Mouse (Mus musculus): ENCODE data around the gene Fam102a. TPM values are rescaled to one million over a fixed set of nuclear protein-coding genes. Genes with fewer than 3 reads are reported as not detected.

The Fam102a gene
- polyA plus RNA-seq, 1 experiment = 12.9 TPM

DNA sequence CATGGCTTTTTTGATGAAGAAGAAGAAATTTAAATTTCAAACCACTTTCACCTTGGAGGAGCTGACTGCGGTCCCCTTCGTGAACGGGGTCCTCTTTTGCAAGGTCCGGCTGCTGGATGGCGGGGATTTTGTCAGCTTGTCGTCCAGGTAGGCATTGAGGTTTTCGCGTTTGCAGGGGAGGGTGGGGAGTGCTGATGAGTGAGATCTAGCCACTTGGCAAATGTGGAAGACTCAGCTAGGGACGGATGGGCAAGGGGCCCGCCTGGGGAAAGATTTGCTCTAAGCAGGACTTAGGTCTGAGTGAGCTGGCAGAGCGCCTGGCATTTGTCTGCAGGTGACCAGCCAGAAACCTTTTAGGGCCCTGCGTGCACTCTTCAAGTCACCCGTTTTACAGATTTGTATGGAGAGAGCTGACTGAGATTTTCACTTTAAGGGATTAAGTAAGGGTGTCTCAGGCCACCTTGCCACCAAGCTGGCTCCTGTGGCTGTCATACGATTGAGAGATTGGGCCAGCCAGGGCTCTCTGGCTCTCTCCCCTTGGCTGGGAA, 1.0 kb downstream of the Fam102a start:
- no peak for TF ChIP-seq POLR2A (IDR thresholded peaks at IDR 0.05; ENCODE audit: borderline replicate concordance, extremely low read depth, insufficient read depth, insufficient read length, poor library complexity, severe bottlenecking)
- TF ChIP-seq CTCF (IDR thresholded peaks at IDR 0.05; ENCODE audit: borderline replicate concordance, extremely low read depth, insufficient read depth, insufficient read length) = no peak
- peak; percentile 69 for DNase-seq (ENCODE audit: low read depth)

DNA sequence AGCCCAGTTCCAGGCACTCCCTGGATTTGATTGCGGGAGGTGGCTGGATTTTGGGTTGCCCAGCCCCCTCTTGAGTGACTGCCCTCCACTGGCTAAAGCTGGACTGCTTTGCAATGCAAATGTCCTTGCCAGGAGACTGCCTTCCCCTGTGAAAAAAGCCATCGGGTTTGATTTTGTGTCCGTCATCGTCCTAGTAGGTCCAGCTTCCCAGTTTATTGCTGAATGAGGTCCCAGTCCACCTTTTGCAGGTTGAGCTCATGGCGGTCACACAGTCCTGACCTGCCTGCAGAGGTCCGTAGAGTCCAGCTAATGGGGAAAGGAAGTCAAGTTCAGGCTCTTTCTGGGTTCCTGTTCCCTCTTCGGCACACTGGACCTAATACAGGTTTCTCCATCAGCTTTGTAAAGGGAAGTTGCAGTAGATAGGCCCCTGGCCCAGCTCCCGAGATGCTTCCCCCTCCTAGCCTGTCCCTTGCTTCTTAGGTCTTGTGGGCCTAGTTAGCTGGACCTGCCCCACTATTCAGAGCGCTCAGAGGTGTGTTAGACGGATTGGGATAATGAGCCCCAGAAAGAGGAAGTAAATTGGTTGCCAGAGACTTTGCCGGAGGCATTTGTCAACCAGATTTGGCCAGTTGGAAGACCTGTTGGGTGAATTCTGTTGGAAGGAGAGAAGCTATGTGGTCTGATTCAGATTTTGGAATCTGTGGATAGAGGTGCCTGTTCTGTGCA, 1.7 kb downstream of the Fam102a start:
- DNase-seq (ENCODE audit: low read depth) = peak; percentile 70
- TF ChIP-seq CTCF (IDR thresholded peaks at IDR 0.05; ENCODE audit: borderline replicate concordance, extremely low read depth, insufficient read depth, insufficient read length) = no peak
- TF ChIP-seq POLR2A (IDR thresholded peaks at IDR 0.05; ENCODE audit: borderline replicate concordance, extremely low read depth, insufficient read depth, insufficient read length, poor library complexity, severe bottlenecking) = no peak

DNA sequence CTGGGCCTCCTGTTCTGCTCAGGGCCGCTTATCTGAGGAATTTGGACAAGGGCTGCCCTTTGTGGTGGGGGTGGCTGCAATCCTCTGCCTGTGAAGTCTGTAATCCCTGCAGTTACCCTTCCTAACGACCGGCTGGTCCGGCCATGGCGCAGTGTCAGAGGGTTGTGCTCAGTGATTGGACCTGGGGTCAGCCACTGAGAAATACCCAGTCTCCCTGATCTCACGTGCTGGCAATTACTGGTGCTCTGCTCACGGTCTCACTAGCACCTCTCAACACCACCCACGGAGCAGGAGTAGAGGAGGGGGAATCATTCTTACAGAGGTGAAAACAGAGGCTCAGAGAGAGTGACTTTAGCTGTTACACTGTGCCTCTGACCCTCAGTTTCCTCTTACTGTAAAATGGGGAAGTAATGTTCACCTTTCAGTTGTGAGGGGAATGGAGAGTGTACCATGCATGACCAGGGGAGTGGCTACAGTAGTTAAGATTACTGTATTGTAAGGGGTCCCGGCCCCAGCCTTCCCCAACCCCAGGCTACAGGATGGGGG, 2.3 kb downstream of the Fam102a start:
- DNase-seq (ENCODE audit: low read depth) = peak; percentile 29
- TF ChIP-seq POLR2A (IDR thresholded peaks at IDR 0.05; ENCODE audit: borderline replicate concordance, extremely low read depth, insufficient read depth, insufficient read length, poor library complexity, severe bottlenecking) (no peak), CTCF (IDR thresholded peaks at IDR 0.05; ENCODE audit: borderline replicate concordance, extremely low read depth, insufficient read depth, insufficient read length) (no peak)

DNA sequence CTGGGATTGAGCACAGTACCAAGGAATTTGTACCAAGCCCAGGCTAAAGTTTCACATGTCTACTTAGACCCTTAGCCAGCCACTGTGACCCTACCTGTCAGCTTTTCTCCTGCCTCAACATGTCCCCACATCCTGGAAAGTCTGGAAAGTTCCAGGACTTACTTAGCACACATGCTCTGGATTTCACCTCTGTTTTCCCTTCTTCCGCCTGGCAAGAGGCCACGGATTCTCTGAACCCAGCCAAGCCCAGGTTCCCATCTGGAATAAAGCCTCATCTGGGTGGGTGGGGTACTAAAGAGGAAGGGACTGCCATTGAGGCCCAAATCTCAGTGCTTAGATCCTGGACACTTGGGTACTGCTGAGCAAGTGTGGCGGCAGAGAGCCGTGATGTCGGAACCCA, 2.8 kb downstream of the Fam102a start:
- TF ChIP-seq CTCF (IDR thresholded peaks at IDR 0.05; ENCODE audit: borderline replicate concordance, extremely low read depth, insufficient read depth, insufficient read length) = no peak
- no peak for TF ChIP-seq POLR2A (IDR thresholded peaks at IDR 0.05; ENCODE audit: borderline replicate concordance, extremely low read depth, insufficient read depth, insufficient read length, poor library complexity, severe bottlenecking)
- DNase-seq (ENCODE audit: low read depth) = no peak

DNA sequence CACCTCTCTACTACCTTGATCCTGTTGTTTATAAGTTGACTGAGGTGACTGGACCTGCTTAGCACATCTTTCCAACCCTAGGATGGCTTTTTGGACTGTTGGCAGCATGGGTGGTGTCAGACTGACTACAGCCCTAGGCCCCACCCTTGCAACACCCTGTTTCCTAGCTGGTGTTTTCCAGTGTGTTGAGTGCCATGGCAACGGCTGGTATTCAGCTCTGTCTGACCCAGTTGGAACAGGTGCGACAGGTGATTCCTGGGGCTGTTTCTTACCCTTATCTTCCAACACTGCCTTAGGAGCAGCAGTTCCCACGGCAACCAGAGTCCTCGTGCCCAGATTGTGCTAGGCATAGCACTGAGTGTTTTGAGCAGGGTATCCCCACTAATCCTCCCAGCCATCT, 3.3 kb downstream of the Fam102a start:
- DNase-seq (ENCODE audit: low read depth) = peak; percentile 34
- no peak for TF ChIP-seq POLR2A (IDR thresholded peaks at IDR 0.05; ENCODE audit: borderline replicate concordance, extremely low read depth, insufficient read depth, insufficient read length, poor library complexity, severe bottlenecking)

DNA sequence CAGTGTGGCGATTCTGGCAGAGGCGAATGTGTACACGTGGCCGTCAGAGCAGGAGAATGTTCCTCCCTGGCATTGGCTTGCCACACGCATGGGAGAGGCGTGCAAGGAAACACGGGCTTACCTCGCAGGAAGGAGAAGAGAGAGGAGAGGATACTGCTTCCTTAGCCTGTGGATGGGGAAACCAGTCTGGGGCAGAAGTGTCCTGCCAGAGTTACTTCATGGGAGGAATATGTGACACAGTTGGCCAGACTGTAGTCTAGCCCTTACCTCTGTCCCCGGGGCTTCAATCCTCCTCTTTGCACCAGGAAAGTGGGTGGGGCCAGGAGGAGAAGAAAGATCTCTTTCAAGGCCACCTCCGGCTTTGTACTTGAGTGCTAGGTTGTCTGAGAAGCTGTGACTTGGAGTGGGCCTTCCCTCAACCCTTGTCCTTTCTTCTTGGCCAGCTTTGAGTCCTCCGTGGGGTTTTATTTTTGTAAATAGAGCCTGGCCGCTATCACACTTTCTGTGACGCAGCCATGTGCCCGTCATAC, 4.4 kb downstream of the Fam102a start:
- no peak for DNase-seq (ENCODE audit: low read depth)

DNA sequence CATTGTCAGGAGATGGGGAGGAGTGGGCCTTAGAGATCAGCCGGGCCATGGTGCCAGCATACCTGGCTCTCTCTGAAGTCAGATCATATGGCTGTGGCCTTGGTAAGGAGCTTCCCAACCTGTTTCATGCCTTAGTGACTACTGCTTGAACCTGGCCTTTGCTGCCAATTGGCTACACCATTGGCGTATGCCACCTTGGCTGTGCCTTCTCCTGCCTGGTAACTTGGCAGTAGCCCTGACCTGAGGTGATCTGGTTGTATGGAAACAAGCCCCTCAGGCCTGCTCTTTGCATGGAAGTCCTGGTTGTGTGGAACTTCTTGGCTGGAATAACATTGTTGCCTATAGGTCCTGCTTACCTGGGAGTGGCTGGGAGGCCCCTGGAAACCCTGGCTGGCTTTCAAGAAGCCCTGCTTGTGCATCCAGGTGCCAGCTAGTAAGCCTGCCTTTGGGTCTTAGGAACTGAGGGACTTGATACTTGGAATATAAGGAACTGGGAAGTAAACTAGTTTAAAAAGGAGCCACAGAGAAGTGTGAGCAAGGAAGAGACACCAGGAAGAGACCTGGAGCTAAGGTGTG, 6.3 kb downstream of the Fam102a start:
- DNase-seq (ENCODE audit: low read depth) = no peak
- no peak for TF ChIP-seq CTCF (IDR thresholded peaks at IDR 0.05; ENCODE audit: borderline replicate concordance, extremely low read depth, insufficient read depth, insufficient read length)
- no peak for TF ChIP-seq POLR2A (IDR thresholded peaks at IDR 0.05; ENCODE audit: borderline replicate concordance, extremely low read depth, insufficient read depth, insufficient read length, poor library complexity, severe bottlenecking)

More for the DNA sequence above, 4.4 kb downstream of the Fam102a start:
- TF ChIP-seq POLR2A (IDR thresholded peaks at IDR 0.05; ENCODE audit: borderline replicate concordance, extremely low read depth, insufficient read depth, insufficient read length, poor library complexity, severe bottlenecking) (no peak), CTCF (IDR thresholded peaks at IDR 0.05; ENCODE audit: borderline replicate concordance, extremely low read depth, insufficient read depth, insufficient read length) (no peak)

DNA sequence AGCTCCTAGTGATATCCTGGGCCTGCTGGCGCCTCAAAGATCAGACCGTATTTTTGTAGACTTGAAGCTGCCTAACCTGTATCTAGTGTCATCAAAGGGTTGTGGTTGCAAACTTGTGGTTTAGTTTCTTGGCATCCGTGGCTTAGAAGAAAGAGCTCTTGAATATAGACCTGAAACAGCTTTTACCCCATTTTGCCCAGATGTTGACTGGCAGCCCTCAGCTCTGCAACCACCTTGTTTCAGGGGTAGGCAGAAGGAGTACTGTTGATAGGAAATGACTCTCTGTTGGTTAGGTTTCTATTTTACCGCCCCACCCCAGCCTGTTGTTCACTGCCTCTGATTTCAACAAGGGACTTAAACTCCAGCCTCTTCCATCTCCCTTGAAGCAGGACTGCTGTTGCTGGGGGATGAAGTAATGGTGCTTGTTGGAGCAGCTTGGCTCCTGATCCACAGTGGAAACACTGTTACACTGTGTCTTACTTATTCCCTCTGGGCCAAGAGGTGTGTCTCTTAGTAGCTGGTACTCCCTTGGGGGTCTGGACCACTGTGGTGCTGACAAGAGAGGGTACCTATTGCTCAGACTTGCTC, 6.9 kb downstream of the Fam102a start:
- TF ChIP-seq POLR2A (IDR thresholded peaks at IDR 0.05; ENCODE audit: borderline replicate concordance, extremely low read depth, insufficient read depth, insufficient read length, poor library complexity, severe bottlenecking) (no peak), CTCF (IDR thresholded peaks at IDR 0.05; ENCODE audit: borderline replicate concordance, extremely low read depth, insufficient read depth, insufficient read length) (no peak)

DNA sequence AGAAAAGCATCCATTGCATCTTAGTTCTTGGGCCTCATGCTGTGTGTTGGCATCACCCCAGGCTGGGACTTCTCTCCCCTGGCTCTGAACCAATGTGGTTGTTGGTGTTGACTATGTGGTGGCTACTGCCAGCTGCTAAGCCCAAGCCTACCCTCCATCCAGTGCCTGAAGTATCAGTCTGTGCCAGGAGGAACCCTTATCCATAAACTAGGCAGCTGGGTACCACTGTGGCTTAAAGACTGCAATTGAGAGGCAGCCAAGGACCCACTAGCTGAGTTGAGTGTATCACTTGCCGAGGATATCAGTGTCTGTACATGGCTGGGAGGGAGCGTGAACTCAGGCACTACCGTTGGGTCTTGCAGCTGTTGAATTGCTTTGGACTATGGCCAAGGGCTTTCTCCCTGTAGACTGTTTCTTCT, 7.9 kb downstream of the Fam102a start:
- TF ChIP-seq CTCF (IDR thresholded peaks at IDR 0.05; ENCODE audit: borderline replicate concordance, extremely low read depth, insufficient read depth, insufficient read length) (no peak), POLR2A (IDR thresholded peaks at IDR 0.05; ENCODE audit: borderline replicate concordance, extremely low read depth, insufficient read depth, insufficient read length, poor library complexity, severe bottlenecking) (no peak)
- peak; percentile 18 for DNase-seq (ENCODE audit: low read depth)

More for the DNA sequence above, 6.9 kb downstream of the Fam102a start:
- no peak for DNase-seq (ENCODE audit: low read depth)

DNA sequence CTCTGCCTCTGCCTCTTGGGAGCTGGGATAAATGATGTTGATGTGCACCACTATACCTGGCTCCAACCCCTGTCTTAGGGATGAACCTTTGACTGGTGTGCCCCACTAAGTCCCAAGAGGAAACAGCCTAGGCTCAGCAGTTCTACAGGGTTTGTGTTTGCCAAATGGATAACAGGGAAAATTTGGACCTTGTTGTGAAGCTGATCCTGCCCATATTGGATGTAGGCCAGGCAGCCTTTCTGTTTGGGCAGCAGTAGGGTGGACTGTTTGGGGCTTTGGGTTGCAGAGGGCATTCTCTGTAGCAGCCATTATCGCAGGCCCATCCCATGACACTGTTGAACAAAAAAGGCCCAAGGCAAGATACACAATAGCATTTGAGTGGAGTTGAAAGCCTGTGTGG, 11.8 kb downstream of the Fam102a start:
- no peak for TF ChIP-seq POLR2A (IDR thresholded peaks at IDR 0.05; ENCODE audit: borderline replicate concordance, extremely low read depth, insufficient read depth, insufficient read length, poor library complexity, severe bottlenecking)
- DNase-seq (ENCODE audit: low read depth) = no peak

DNA sequence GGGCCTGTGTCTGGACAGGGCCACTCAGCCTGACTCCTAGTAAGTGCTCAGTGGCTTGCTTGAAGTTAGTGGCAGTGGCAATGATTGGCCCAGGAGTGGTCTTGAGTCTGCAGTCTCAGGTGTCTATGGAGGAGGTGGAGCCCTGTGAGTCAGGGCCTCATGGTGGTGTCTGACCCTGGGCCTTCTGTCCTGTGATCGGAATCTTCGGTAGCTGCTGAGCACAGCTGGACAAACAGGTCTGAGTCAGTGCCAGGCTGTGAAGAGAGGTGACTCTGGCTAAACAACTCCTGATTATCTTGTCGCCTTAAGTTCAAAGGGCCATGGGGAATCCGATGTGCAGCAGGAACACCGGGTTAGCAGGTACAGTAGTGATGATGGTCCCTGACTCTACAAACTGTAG, 12.2 kb downstream of the Fam102a start:
- TF ChIP-seq POLR2A (IDR thresholded peaks at IDR 0.05; ENCODE audit: borderline replicate concordance, extremely low read depth, insufficient read depth, insufficient read length, poor library complexity, severe bottlenecking) (no peak), CTCF (IDR thresholded peaks at IDR 0.05; ENCODE audit: borderline replicate concordance, extremely low read depth, insufficient read depth, insufficient read length) (no peak)
- DNase-seq (ENCODE audit: low read depth) = no peak
